Mouse (Mus musculus): ENCODE measurements around the gene Slc20a1.

DNA sequence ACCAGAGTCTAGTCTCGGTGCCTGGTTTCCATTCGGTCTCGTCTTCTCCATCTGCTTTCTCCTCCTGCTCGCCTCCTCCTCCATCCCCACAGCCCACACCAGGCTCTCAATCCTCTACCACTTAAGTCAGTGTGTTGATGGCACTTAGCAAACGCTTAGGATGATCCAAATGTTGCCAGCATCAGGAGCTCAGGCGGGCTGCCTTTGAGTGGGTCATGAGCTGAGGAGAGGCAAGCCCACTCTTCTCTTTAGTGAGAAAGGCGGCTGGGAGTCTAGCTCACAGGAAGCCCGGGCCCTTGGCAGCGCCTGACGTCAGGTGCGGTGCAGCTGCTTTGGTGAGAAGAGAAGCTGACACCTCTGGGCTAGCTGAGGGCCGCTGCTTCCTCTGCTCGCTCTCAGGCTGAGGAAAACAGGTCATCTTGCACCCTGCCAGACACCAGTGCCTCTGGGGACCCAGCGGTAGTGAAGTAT is 15.0 kb upstream of the Slc20a1 start:
- no peak for TF ChIP-seq CTCF (conservative IDR thresholded peaks at IDR 0.05; ENCODE audit: low read length)
- TF ChIP-seq NANOG (IDR thresholded peaks at IDR 0.05; ENCODE audit: borderline replicate concordance, low read length), result no peak

All from E14TG2a.4 (cell line).